Mouse (Mus musculus) kidney, embryonic 16.5 days (tissue): ENCODE measurements at regions not wholly inside any gene's neighbourhood (a gene's known extent, or its start where the extent isn't known, plus 50 kb on each side); places are given as distances from the start of the nearest gene placed in this dataset.

Experiments
- ATAC-seq: fragments of 200-750 bp; cut with Nextera tagmentation; 2 replicates; pipeline ENCODE4 v1.8.0; 2017; ENCODE audit warnings: moderate TSS enrichment; ENCODE audit not compliant: low FRiP score, low TSS enrichment
- H3K27ac ChIP-seq: fragments of 300-500 bp; sonication (generic); 2 replicates; pipeline ENCODE4 v1.5.1; 2014; ENCODE audit warnings: low read length
- H3K27me3 ChIP-seq: fragments of 300-500 bp; sonication (generic); 2 replicates; pipeline ENCODE4 v1.6.1; 2014; ENCODE audit warnings: low read length, control low read depth, mixed read lengths; ENCODE audit not compliant: insufficient read depth
- H3K36me3 ChIP-seq: fragments of 300-500 bp; sonication (generic); 2 replicates; pipeline ENCODE4 v1.6.1; 2014; ENCODE audit warnings: low read length, control low read depth, mixed read lengths; ENCODE audit not compliant: insufficient read depth
- H3K4me1 ChIP-seq: fragments of 300-500 bp; sonication (generic); 2 replicates; pipeline ENCODE4 v1.6.1; 2014; ENCODE audit warnings: low read length, control low read depth, mixed read lengths; ENCODE audit not compliant: insufficient read depth
- H3K4me2 ChIP-seq: fragments of 300-500 bp; sonication (generic); replicated peaks from 2 replicates; pipeline ENCODE4 v1.6.1; 2014; ENCODE audit warnings: low read depth, low read length
- H3K4me3 ChIP-seq: fragments of 300-500 bp; sonication (generic); 2 replicates; pipeline ENCODE4 v1.5.1; 2014; ENCODE audit warnings: mild to moderate bottlenecking, low read length
- H3K9ac ChIP-seq: fragments of 300-500 bp; sonication (generic); replicated peaks from 2 replicates; pipeline ENCODE4 v1.6.1; 2014; ENCODE audit warnings: low read length
- H3K9me3 ChIP-seq: fragments of 300-500 bp; sonication (generic); 2 replicates; pipeline ENCODE4 v1.6.1; 2016; ENCODE audit warnings: low read length, control low read depth
- WGBS: fragments of 180-500 bp; shearing (Covaris S2); extraction: QIAGEN DNeasy Blood & Tissue Kit; methylation state at CpG from one replicate; pipeline ENCODE4 v1.1.7; 2014; 5-methylcytosine and 5-hydroxymethylcytosine counted together

DNA sequence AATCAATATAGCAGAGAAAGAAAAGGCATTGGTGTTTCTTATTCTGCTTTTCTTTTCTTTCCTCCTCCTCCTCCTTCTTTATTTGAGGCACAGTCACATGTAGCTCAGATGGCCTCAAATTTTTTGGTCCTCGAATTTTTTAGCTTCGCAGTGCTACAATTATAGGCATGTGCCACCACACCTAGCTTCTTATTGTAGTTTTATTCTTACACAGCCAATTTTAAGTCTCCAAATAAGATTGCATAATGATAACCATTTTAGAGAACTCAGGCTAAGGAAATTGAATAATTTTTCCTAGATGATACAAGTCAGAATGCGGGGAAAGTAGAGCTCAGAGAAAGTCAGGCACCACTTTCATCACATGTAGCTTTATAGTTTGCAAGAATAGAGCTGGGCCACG lies 132.1 kb upstream of the Gm11042 start:
- no peaks in the 10 kb centered on the region for H3K36me3 ChIP-seq
- H3K27me3 ChIP-seq: no peaks in the 10 kb centered on the region
- 86% methylated on average over 4 of the region's 4 CpGs for WGBS
- no peak overlapping the region for H3K4me3 ChIP-seq
- H3K27ac ChIP-seq: no peak overlapping the region
- no peak overlapping the region for H3K9ac ChIP-seq
- H3K9me3 ChIP-seq: no peaks in the 10 kb centered on the region
- no peak for ATAC-seq
- no peak overlapping the region for H3K4me2 ChIP-seq
- no peaks in the 10 kb centered on the region for H3K4me1 ChIP-seq

DNA sequence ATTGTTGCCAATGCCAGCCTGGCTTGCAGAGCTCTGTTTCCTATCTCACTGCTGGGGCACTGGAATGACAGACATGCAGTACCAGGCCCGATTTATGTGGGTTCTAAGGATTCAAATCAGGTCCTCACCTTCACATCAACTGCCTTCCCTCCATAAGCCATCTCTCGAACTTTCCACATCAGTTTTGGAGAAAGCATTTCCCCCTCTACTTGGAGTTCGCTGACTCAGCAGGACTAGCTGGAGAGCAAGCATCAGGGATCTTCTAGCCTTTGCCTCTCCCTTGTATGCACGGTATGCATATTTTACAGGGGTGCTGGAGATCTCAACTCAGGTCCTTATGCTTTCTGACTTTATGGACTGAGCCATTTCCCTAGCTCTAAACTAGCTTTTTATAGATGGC lies 118.7 kb upstream of the Gm11042 start:
- H3K36me3 ChIP-seq: no peaks in the 10 kb centered on the region
- H3K4me2 ChIP-seq: no peak overlapping the region
- H3K9me3 ChIP-seq: no peaks in the 10 kb centered on the region
- no peak for ATAC-seq
- WGBS: 85% methylated on average over 4 of the region's 4 CpGs
- H3K27ac ChIP-seq: no peak overlapping the region
- no peak overlapping the region for H3K9ac ChIP-seq
- H3K27me3 ChIP-seq: no peaks in the 10 kb centered on the region
- H3K4me1 ChIP-seq: no peaks in the 10 kb centered on the region
- H3K4me3 ChIP-seq: no peak overlapping the region

DNA sequence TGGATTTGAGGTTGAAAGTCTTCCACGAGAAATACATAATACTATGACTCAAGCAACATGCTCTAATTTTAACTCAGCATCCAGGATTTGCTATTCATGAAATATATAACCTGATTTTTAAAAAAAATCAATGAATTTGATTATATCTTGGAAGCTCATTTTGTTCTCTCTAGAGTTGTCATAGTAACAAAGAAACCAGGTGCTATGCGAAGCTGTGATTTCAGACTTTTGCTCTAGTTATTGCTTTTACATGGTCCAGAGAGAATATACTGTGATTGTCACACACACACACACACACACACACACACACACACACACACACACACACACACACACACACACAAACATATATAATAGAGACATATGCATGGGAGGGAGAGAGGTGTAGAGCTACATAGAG lies 98.5 kb upstream of the Gm11042 start:
- no peak for ATAC-seq
- Histone ChIP-seq H3K9ac (no peak overlapping the region), H3K27me3 (no peaks in the 10 kb centered on the region), H3K4me1 (no peaks in the 10 kb centered on the region), H3K36me3 (no peaks in the 10 kb centered on the region), H3K4me3 (no peak overlapping the region), H3K27ac (no peak overlapping the region), H3K4me2 (no peak overlapping the region), H3K9me3 (no peaks in the 10 kb centered on the region)
- 84% methylated on average over 2 of the region's 2 CpGs for WGBS

GRCm38 (mm10) chr12:74410511-74410910 lies 94.3 kb upstream of the Gm11042 start:
- Histone ChIP-seq H3K27me3 (no peaks in the 10 kb centered on the region), H3K4me1 (no peaks in the 10 kb centered on the region), H3K9me3 (no peaks in the 10 kb centered on the region), H3K36me3 (no peaks in the 10 kb centered on the region), H3K4me3 (no peak overlapping the region), H3K4me2 (no peak overlapping the region), H3K9ac (no peak overlapping the region), H3K27ac (no peak overlapping the region)
- 91% methylated on average over 2 of the region's 2 CpGs for WGBS
- no peak for ATAC-seq

GRCm38 (mm10) chr12:74407591-74408095 lies 91.4 kb upstream of the Gm11042 start:
- WGBS: 67% methylated on average over 3 of the region's 3 CpGs
- no peak overlapping the region for H3K4me2 ChIP-seq
- H3K9me3 ChIP-seq: no peaks in the 10 kb centered on the region
- H3K4me1 ChIP-seq: no peaks in the 10 kb centered on the region
- no peaks in the 10 kb centered on the region for H3K27me3 ChIP-seq
- H3K9ac ChIP-seq: no peak overlapping the region
- no peak overlapping the region for H3K4me3 ChIP-seq
- no peak overlapping the region for H3K27ac ChIP-seq
- ATAC-seq: no peak
- H3K36me3 ChIP-seq: no peaks in the 10 kb centered on the region

- H3K9ac ChIP-seq: no peak overlapping the region
- H3K27ac ChIP-seq: no peak overlapping the region
- no peak for ATAC-seq
- H3K27me3 ChIP-seq: no peaks in the 10 kb centered on the region
- no peaks in the 10 kb centered on the region for H3K4me1 ChIP-seq
- 79% methylated on average over 6 of the region's 6 CpGs for WGBS
- H3K4me2 ChIP-seq: no peak overlapping the region
- no peaks in the 10 kb centered on the region for H3K9me3 ChIP-seq
- H3K4me3 ChIP-seq: no peak overlapping the region
- H3K36me3 ChIP-seq: no peaks in the 10 kb centered on the region
Measured at GRCm38 (mm10) chr12:74389811-74390210, 73.6 kb upstream of the Gm11042 start.
